Mouse (Mus musculus): Measurements from ENCODE around the gene Mettl6.

Mettl6 gene

GRCm38 (mm10) chr14:31431789-31432330, 63.0 kb downstream of the Mettl6 start:
- DNase-seq = no peak

GRCm38 (mm10) chr14:31429004-31429395, 65.8 kb downstream of the Mettl6 start:
- DNase-seq = no peak

GRCm38 (mm10) chr14:31428211-31429003, 66.4 kb downstream of the Mettl6 start:
- DNase-seq = peak; percentile 72

All from lung, postnatal 10 days (tissue).